Mouse (Mus musculus): Measurements from ENCODE around the gene Ophn1. TPM values are rescaled to one million over a fixed set of nuclear protein-coding genes. Genes with fewer than 3 reads are reported as not detected.

The Ophn1 gene
- total RNA-seq (2017) = 1.1 and 2.3 TPM in 2 replicates

GRCm38 (mm10) chrX:98890406-98891116, at the start of gene Ophn1:
Gene Ophn1 (minus strand): TSS chrX:98891025.
- peak; percentile 92 for ATAC-seq (replicated peaks; ENCODE audit: low read depth, poor library complexity, severe bottlenecking)

GRCm38 (mm10) chrX:98937555-98938294, 46.9 kb upstream of the Ophn1 start:
- ATAC-seq (replicated peaks; ENCODE audit: low read depth, poor library complexity, severe bottlenecking) = peak; percentile 70

GRCm38 (mm10) chrX:98936707-98937554, 46.1 kb upstream of the Ophn1 start:
- ATAC-seq (replicated peaks; ENCODE audit: low read depth, poor library complexity, severe bottlenecking) = peak; percentile 81

GRCm38 (mm10) chrX:98936101-98936500, 45.3 kb upstream of the Ophn1 start, which contains the start of gene Yipf6:
Gene Yipf6 (plus strand): TSS chrX:98936316.
- ATAC-seq (replicated peaks; ENCODE audit: low read depth, poor library complexity, severe bottlenecking) = no peak

GRCm38 (mm10) chrX:98919423-98919822, 28.6 kb upstream of the Ophn1 start:
- ATAC-seq (replicated peaks; ENCODE audit: low read depth, poor library complexity, severe bottlenecking) = peak; percentile 78

GRCm38 (mm10) chrX:98908910-98909309, 18.1 kb upstream of the Ophn1 start:
- ATAC-seq (replicated peaks; ENCODE audit: low read depth, poor library complexity, severe bottlenecking) = no peak; the same call in 1 of the 2 replicates

GRCm38 (mm10) chrX:98904226-98904625, 13.4 kb upstream of the Ophn1 start:
- peak; percentile 97 for ATAC-seq (replicated peaks; ENCODE audit: low read depth, poor library complexity, severe bottlenecking)

GRCm38 (mm10) chrX:98898307-98898706, 7.5 kb upstream of the Ophn1 start:
- ATAC-seq (replicated peaks; ENCODE audit: low read depth, poor library complexity, severe bottlenecking) = no peak

GRCm38 (mm10) chrX:98890072-98890405, 786 bp downstream of the Ophn1 start:
- ATAC-seq (replicated peaks; ENCODE audit: low read depth, poor library complexity, severe bottlenecking) = no peak

- ATAC-seq (replicated peaks; ENCODE audit: low read depth, poor library complexity, severe bottlenecking) = no peak
Observed at GRCm38 (mm10) chrX:98881983-98882382, 8.8 kb downstream of the Ophn1 start.

- ATAC-seq (replicated peaks; ENCODE audit: low read depth, poor library complexity, severe bottlenecking) = peak; percentile 95
Observed at GRCm38 (mm10) chrX:98881085-98881484, 9.7 kb downstream of the Ophn1 start.

GRCm38 (mm10) chrX:98880314-98880713, 10.5 kb downstream of the Ophn1 start:
- ATAC-seq (replicated peaks; ENCODE audit: low read depth, poor library complexity, severe bottlenecking) = peak; percentile 67

- no peak for ATAC-seq (replicated peaks; ENCODE audit: low read depth, poor library complexity, severe bottlenecking)
Observed at GRCm38 (mm10) chrX:98875144-98875543, 15.7 kb downstream of the Ophn1 start.

GRCm38 (mm10) chrX:98874086-98874485, 16.7 kb downstream of the Ophn1 start:
- no peak for ATAC-seq (replicated peaks; ENCODE audit: low read depth, poor library complexity, severe bottlenecking)

GRCm38 (mm10) chrX:98872064-98872463, 18.8 kb downstream of the Ophn1 start:
- ATAC-seq (replicated peaks; ENCODE audit: low read depth, poor library complexity, severe bottlenecking) = no peak

- peak; percentile 53; the same call in 1 of the 2 replicates for ATAC-seq (replicated peaks; ENCODE audit: low read depth, poor library complexity, severe bottlenecking)
Observed at GRCm38 (mm10) chrX:98870541-98870940, 20.3 kb downstream of the Ophn1 start.

- peak; percentile 68 for ATAC-seq (replicated peaks; ENCODE audit: low read depth, poor library complexity, severe bottlenecking)
Observed at GRCm38 (mm10) chrX:98869735-98870134, 21.1 kb downstream of the Ophn1 start.

GRCm38 (mm10) chrX:98869165-98869564, 21.7 kb downstream of the Ophn1 start:
- ATAC-seq (replicated peaks; ENCODE audit: low read depth, poor library complexity, severe bottlenecking) = peak; percentile 59

- peak; percentile 99 for ATAC-seq (replicated peaks; ENCODE audit: low read depth, poor library complexity, severe bottlenecking)
Observed at GRCm38 (mm10) chrX:98860167-98860566, 30.7 kb downstream of the Ophn1 start.

GRCm38 (mm10) chrX:98856046-98856445, 34.8 kb downstream of the Ophn1 start:
- ATAC-seq (replicated peaks; ENCODE audit: low read depth, poor library complexity, severe bottlenecking) = no peak

Data from common myeloid progenitor, adult 5-6 weeks (primary cell).